Mouse (Mus musculus): Measurements from ENCODE around the gene Fabp6. TPM values are rescaled to one million over a fixed set of nuclear protein-coding genes. Genes with fewer than 3 reads are reported as not detected.

The Fabp6 gene
- total and polyA plus RNA-seq, 3 experiments = not detected

- DNase-seq (ENCODE audit: low read depth, low spot score) = no peak
- H3K36me3 ChIP-seq (ENCODE audit: control insufficient read depth in 1 of 2, insufficient read depth in 2 of 2, low read length in 2 of 2) = no peaks in the 10 kb centered on the region
- no peaks in the 10 kb centered on the region for H3K4me1 ChIP-seq (ENCODE audit: control insufficient read depth in 1 of 2, insufficient read depth in 2 of 2, low read length in 2 of 2)
- TF ChIP-seq NELFE (IDR thresholded peaks at IDR 0.05; ENCODE audit: low read depth, low read length) (no peak), ETS1 (IDR thresholded peaks at IDR 0.05; ENCODE audit: low read depth, low read length) (no peak), POLR2AphosphoS5 (IDR thresholded peaks at IDR 0.05; ENCODE audit: borderline replicate concordance, low read depth, low read length) (no peak), ZMIZ1 (IDR thresholded peaks at IDR 0.05; ENCODE audit: low read depth, low read length) (no peak), CTCF (IDR thresholded peaks at IDR 0.05 in 2 of 3, conservative IDR thresholded peaks at IDR 0.05 in 1 of 3; ENCODE audit: control insufficient read depth in 1 of 3, insufficient read depth in 1 of 3, low read depth in 2 of 3, low read length in 3 of 3, poor library complexity in 1 of 3, severe bottlenecking in 1 of 3) (no peak), NRF1 (IDR thresholded peaks at IDR 0.05; ENCODE audit: insufficient read depth, low read depth, low read length, poor library complexity, severe bottlenecking) (no peak), JUND (IDR thresholded peaks at IDR 0.05; ENCODE audit: low read depth, low read length) (no peak), UBTF (IDR thresholded peaks at IDR 0.05; ENCODE audit: borderline replicate concordance, insufficient read depth, low read depth, low read length) (no peak), MEF2A (IDR thresholded peaks at IDR 0.05; ENCODE audit: extremely low read depth, insufficient replicate concordance, low read depth, low read length, poor library complexity, severe bottlenecking) (no peak), RAD21 (IDR thresholded peaks at IDR 0.05; ENCODE audit: low read depth, low read length) (no peak), ELF1 (IDR thresholded peaks at IDR 0.05; ENCODE audit: low read depth, low read length) (no peak), KAT2A (conservative IDR thresholded peaks at IDR 0.05; ENCODE audit: low read depth, low read length) (no peak), EP300 (IDR thresholded peaks at IDR 0.05; ENCODE audit: low read depth in 1 of 2, low read length in 2 of 2) (no peak), CHD1 (IDR thresholded peaks at IDR 0.05; ENCODE audit: low read depth, low read length) (no peak), USF1 (IDR thresholded peaks at IDR 0.05; ENCODE audit: low read depth, low read length) (no peak), RCOR1 (IDR thresholded peaks at IDR 0.05; ENCODE audit: low read depth, low read length) (no peak)
- no peaks in the 10 kb centered on the region for H3K79me2 ChIP-seq (ENCODE audit: control insufficient read depth, insufficient read depth, low read length, poor library complexity)
- no peaks in the 10 kb centered on the region for H3K27me3 ChIP-seq (ENCODE audit: control insufficient read depth in 1 of 2, insufficient read depth in 2 of 2, low read length in 2 of 2)
- no peaks in the 10 kb centered on the region for H3K9me3 ChIP-seq (replicated peaks; ENCODE audit: insufficient read depth, low read length)
- no peak overlapping the region for H3K27ac ChIP-seq (ENCODE audit: control insufficient read depth, low read depth, low read length)
- H3K9ac ChIP-seq (ENCODE audit: control insufficient read depth, low read depth, low read length, poor library complexity, severe bottlenecking) = no peak overlapping the region
- no peak overlapping the region for H3K4me3 ChIP-seq (ENCODE audit: control insufficient read depth in 1 of 2, insufficient read depth in 1 of 2, low read depth in 2 of 2, low read length in 2 of 2)
These were observed 48.7 kb downstream of the Fabp6 start for GRCm38 (mm10) chr11:43552675-43553074.

GRCm38 (mm10) chr11:43551756-43552155 is 49.6 kb downstream of the Fabp6 start:
- no peaks in the 10 kb centered on the region for H3K36me3 ChIP-seq (ENCODE audit: control insufficient read depth in 1 of 2, insufficient read depth in 2 of 2, low read length in 2 of 2)
- no peaks in the 10 kb centered on the region for H3K79me2 ChIP-seq (ENCODE audit: control insufficient read depth, insufficient read depth, low read length, poor library complexity)
- no peaks in the 10 kb centered on the region for H3K27me3 ChIP-seq (ENCODE audit: control insufficient read depth in 1 of 2, insufficient read depth in 2 of 2, low read length in 2 of 2)
- H3K9me3 ChIP-seq (replicated peaks; ENCODE audit: insufficient read depth, low read length) = no peaks in the 10 kb centered on the region
- H3K27ac ChIP-seq (ENCODE audit: control insufficient read depth, low read depth, low read length) = no peak overlapping the region
- no peak for TF ChIP-seq RAD21 (IDR thresholded peaks at IDR 0.05; ENCODE audit: low read depth, low read length)
- no peak for TF ChIP-seq KAT2A (conservative IDR thresholded peaks at IDR 0.05; ENCODE audit: low read depth, low read length)
- no peak for TF ChIP-seq MYB (IDR thresholded peaks at IDR 0.05; ENCODE audit: low read depth, low read length)
- TF ChIP-seq ZC3H11A (IDR thresholded peaks at IDR 0.05; ENCODE audit: low read depth, low read length) = no peak
- no peak for TF ChIP-seq HCFC1 (IDR thresholded peaks at IDR 0.05; ENCODE audit: low read depth, low read length)
- TF ChIP-seq BHLHE40 (IDR thresholded peaks at IDR 0.05; ENCODE audit: borderline replicate concordance, low read depth, low read length) = no peak
- no peak for TF ChIP-seq GATA1 (IDR thresholded peaks at IDR 0.05; ENCODE audit: low read depth, low read length)
- TF ChIP-seq EP300 (IDR thresholded peaks at IDR 0.05; ENCODE audit: low read depth in 1 of 2, low read length in 2 of 2) = no peak
- H3K9ac ChIP-seq (ENCODE audit: control insufficient read depth, low read depth, low read length, poor library complexity, severe bottlenecking) = no peak overlapping the region
- no peaks in the 10 kb centered on the region for H3K4me1 ChIP-seq (ENCODE audit: control insufficient read depth in 1 of 2, insufficient read depth in 2 of 2, low read length in 2 of 2)
- DNase-seq (ENCODE audit: low read depth, low spot score) = no peak
- H3K4me3 ChIP-seq (ENCODE audit: control insufficient read depth in 1 of 2, insufficient read depth in 1 of 2, low read depth in 2 of 2, low read length in 2 of 2) = no peak overlapping the region

Measured in MEL (cell line).